Mouse (Mus musculus): ENCODE measurements around the gene Rspo4. TPM values are rescaled to one million over a fixed set of nuclear protein-coding genes. Genes with fewer than 3 reads are reported as not detected.

Gene Rspo4
- not detected for polyA plus RNA-seq (2017; shearing (Covaris generic))

GRCm38 (mm10) chr2:151842648-151843226, at the start of gene Rspo4:
Gene Rspo4 (plus strand): TSS chr2:151842927.

GRCm38 (mm10) chr2:151910919-151911500, 68.3 kb downstream of the Rspo4 start, which contains the start of gene Angpt4:
Gene Angpt4 (plus strand): TSS chr2:151911210.

Other genes with a start within 250 kb of the Rspo4 start
- not detected for gene Snph, start 210.3 kb upstream of the Rspo4 start, polyA plus RNA-seq (2017; shearing (Covaris generic))
- not detected for gene Rad21l, start 174.4 kb upstream of the Rspo4 start, polyA plus RNA-seq (2017; shearing (Covaris generic))
- not detected for gene Tmem74b, start 140.9 kb upstream of the Rspo4 start, polyA plus RNA-seq (2017; shearing (Covaris generic))
- 58.6 TPM for gene Psmf1, start 98.7 kb upstream of the Rspo4 start, polyA plus RNA-seq (2017; shearing (Covaris generic))
- not detected for gene Angpt4, start 68.3 kb downstream of the Rspo4 start, polyA plus RNA-seq (2017; shearing (Covaris generic))
- gene Fam110a, start 137.3 kb downstream of the Rspo4 start, polyA plus RNA-seq (2017; shearing (Covaris generic)), result 3.4 TPM
- gene Slc52a3, start 153.6 kb downstream of the Rspo4 start, polyA plus RNA-seq (2017; shearing (Covaris generic)), result 2.5 TPM
- not detected for gene Scrt2, start 238.6 kb downstream of the Rspo4 start, polyA plus RNA-seq (2017; shearing (Covaris generic))